Mouse (Mus musculus) CH12.LX (cell line): ENCODE results near the gene Ctsh. TPM values are rescaled to one million over a fixed set of nuclear protein-coding genes. Genes with fewer than 3 reads are reported as not detected.

Experiments
- DNase-seq: peaks from one replicate; pipeline ENCODE4 v3.0.0-alpha.2; 2013; ENCODE audit errors: extremely low read depth
- H3K27ac ChIP-seq: 2 replicates; pipeline ENCODE4 v1.5.1; 2012; ENCODE audit warnings: low read depth, mild to moderate bottlenecking, control low read depth, moderate library complexity; ENCODE audit not compliant: insufficient read depth
- H3K27me3 ChIP-seq: replicated peaks from 2 replicates; pipeline ENCODE3; 2012; ENCODE audit warnings: inconsistent platforms
- H3K36me3 ChIP-seq, 2 experiments: replicated peaks in 1 of 2; 2 replicates each; pipeline versions ENCODE3 to v1.6.1; 2012; ENCODE audit warnings: inconsistent platforms in 1 of 2, low read length in 1 of 2, mild to moderate bottlenecking in 1 of 2, mixed read lengths in 1 of 2, moderate library complexity in 1 of 2; ENCODE audit not compliant: control insufficient read depth in 1 of 2, insufficient read depth in 1 of 2
- H3K4me1 ChIP-seq, 2 experiments: 2 replicates each; pipeline ENCODE4 v1.6.1; 2012; ENCODE audit warnings: inconsistent platforms in 1 of 2, moderate library complexity in 1 of 2; ENCODE audit not compliant: insufficient read depth in 2 of 2, control insufficient read depth in 1 of 2
- H3K4me2 ChIP-seq: 2 replicates; pipeline ENCODE4 v1.6.1; 2012; ENCODE audit warnings: low read depth, mild to moderate bottlenecking, control low read depth; ENCODE audit not compliant: poor library complexity, insufficient read depth, severe bottlenecking
- H3K4me3 ChIP-seq, 3 experiments: fragments of 150-350 bp in 1 of 3; sonication (generic) in 1 of 3; replicated peaks in 1 of 3; 2 replicates each; pipeline versions ENCODE3 to v1.5.1; 2011 to 2012; ENCODE audit warnings: low read depth in 2 of 3, low read length in 2 of 3, mild to moderate bottlenecking in 2 of 3, moderate library complexity in 2 of 3, control low read depth in 1 of 3, improper control_type of control experiment in 1 of 3, inconsistent platforms in 1 of 3, mixed read lengths in 1 of 3; ENCODE audit not compliant: poor library complexity in 1 of 3
- H3K79me2 ChIP-seq: replicated peaks from 2 replicates; pipeline ENCODE4 v1.6.1; 2012; ENCODE audit warnings: mild to moderate bottlenecking, moderate library complexity; ENCODE audit not compliant: control insufficient read depth, poor library complexity, insufficient read depth, severe bottlenecking; ENCODE audit errors: extremely low read depth
- H3K9ac ChIP-seq: 2 replicates; pipeline ENCODE4 v1.6.1; 2012; ENCODE audit warnings: low read depth, mild to moderate bottlenecking, control low read depth, moderate library complexity; ENCODE audit not compliant: insufficient read depth
- H3K9me3 ChIP-seq: replicated peaks from 2 replicates; pipeline ENCODE3; 2012; ENCODE audit warnings: low read length, inconsistent platforms, mixed read lengths
- ELF1 ChIP-seq: IDR thresholded peaks from 2 replicates; pipeline ENCODE4 v1.6.1; 2014; ENCODE audit warnings: low read depth, mild to moderate bottlenecking, inconsistent platforms, low read length, improper control_type of control experiment
- EP300 ChIP-seq: IDR thresholded peaks from 2 replicates; pipeline ENCODE4 v1.6.1; 2011; ENCODE audit warnings: low read length, improper control_type of control experiment
- ETS1 ChIP-seq: conservative IDR thresholded peaks from 2 replicates; pipeline ENCODE4 v1.6.1; 2012; ENCODE audit warnings: low read depth, mild to moderate bottlenecking, inconsistent platforms, low read length, improper control_type of control experiment, moderate library complexity
- GABPA ChIP-seq: IDR thresholded peaks from 2 replicates; pipeline ENCODE4 v1.6.1; 2012; ENCODE audit warnings: low read depth, low read length, improper control_type of control experiment, inconsistent platforms; ENCODE audit not compliant: insufficient replicate concordance
- HCFC1 ChIP-seq: IDR thresholded peaks from 2 replicates; pipeline ENCODE4 v1.6.1; 2012; ENCODE audit warnings: low read depth, mild to moderate bottlenecking, inconsistent platforms, low read length, improper control_type of control experiment
- IRF4 ChIP-seq: IDR thresholded peaks from 2 replicates; pipeline ENCODE4 v1.6.1; 2014; ENCODE audit warnings: low read depth, mild to moderate bottlenecking, inconsistent platforms, low read length, improper control_type of control experiment
- JUN ChIP-seq: IDR thresholded peaks from 2 replicates; pipeline ENCODE4 v1.6.1; 2011; ENCODE audit warnings: low read depth, mild to moderate bottlenecking, low read length, improper control_type of control experiment, moderate library complexity; ENCODE audit not compliant: insufficient read depth
- JUND ChIP-seq: conservative IDR thresholded peaks from 2 replicates; pipeline ENCODE4 v1.6.1; 2011; ENCODE audit warnings: low read depth, low read length, improper control_type of control experiment
- MEF2A ChIP-seq: IDR thresholded peaks from 2 replicates; pipeline ENCODE4 v1.6.1; 2014; ENCODE audit warnings: low read depth, mild to moderate bottlenecking, inconsistent platforms, low read length, improper control_type of control experiment, borderline replicate concordance
- PAX5 ChIP-seq: IDR thresholded peaks from 2 replicates; pipeline ENCODE4 v1.6.1; 2012; ENCODE audit warnings: low read length, inconsistent platforms, mixed read lengths
- POLR2A ChIP-seq: IDR thresholded peaks from 2 replicates; pipeline ENCODE4 v1.6.1; 2011; ENCODE audit warnings: low read depth, mild to moderate bottlenecking, improper control_type of control experiment, low read length
- POLR2AphosphoS2 ChIP-seq: IDR thresholded peaks from 2 replicates; pipeline ENCODE4 v1.6.1; 2011; ENCODE audit warnings: low read depth, low read length, improper control_type of control experiment
- RAD21 ChIP-seq: IDR thresholded peaks from 2 replicates; pipeline ENCODE4 v1.6.1; 2011; ENCODE audit warnings: low read depth, mild to moderate bottlenecking, low read length, improper control_type of control experiment, moderate library complexity
- SIN3A ChIP-seq: IDR thresholded peaks from 2 replicates; pipeline ENCODE4 v1.6.1; 2012; ENCODE audit warnings: low read length, improper control_type of control experiment, inconsistent platforms
- TBP ChIP-seq: conservative IDR thresholded peaks from 2 replicates; pipeline ENCODE4 v1.6.1; 2011; ENCODE audit warnings: low read depth, low read length, improper control_type of control experiment
- TCF12 ChIP-seq: IDR thresholded peaks from 2 replicates; pipeline ENCODE4 v1.6.1; 2014; ENCODE audit warnings: low read depth, mild to moderate bottlenecking, inconsistent platforms, low read length, improper control_type of control experiment
- USF2 ChIP-seq: conservative IDR thresholded peaks from 2 replicates; pipeline ENCODE4 v1.6.1; 2011; ENCODE audit warnings: low read depth, low read length, improper control_type of control experiment
- ZC3H11A ChIP-seq: IDR thresholded peaks from 2 replicates; pipeline ENCODE4 v1.6.1; 2012; ENCODE audit warnings: low read depth, mild to moderate bottlenecking, inconsistent platforms, low read length, improper control_type of control experiment
- ZKSCAN1 ChIP-seq: IDR thresholded peaks from 2 replicates; pipeline ENCODE4 v1.6.1; 2012; ENCODE audit warnings: low read depth, inconsistent platforms, low read length, improper control_type of control experiment, borderline replicate concordance
- ZMIZ1 ChIP-seq: IDR thresholded peaks from 2 replicates; pipeline ENCODE4 v1.6.1; 2012; ENCODE audit warnings: low read depth, mild to moderate bottlenecking, inconsistent platforms, low read length, improper control_type of control experiment
- ZNF384 ChIP-seq: IDR thresholded peaks from 2 replicates; pipeline ENCODE4 v1.6.1; 2012; ENCODE audit warnings: low read depth, low read length, improper control_type of control experiment, inconsistent platforms
- dilution Hi-C: fragments of 300-500 bp; cut with MboI; formaldehyde crosslinking; loops from 2 replicates; pipeline ENCODE4 v1.14.3; 2020; ENCODE audit warnings: low sequenced_read_pairs; ENCODE audit not compliant: extremely low pct_unique_long_range_greater_than_20kb, extremely low pct_ligation_motif_present
- in situ Hi-C: fragments of 300-500 bp; cut with MboI; formaldehyde crosslinking; loops from 3 replicates; pipeline ENCODE4 v1.14.3; 2019; ENCODE audit warnings: low sequenced_read_pairs, low pct_ligation_motif_present, low pct_unique_long_range_greater_than_20kb, mixed read lengths
- polyA plus RNA-seq: library from polyadenylated mRNA; unstranded; fragments of >175 nt; gene quantifications from 2 replicates; pipeline ENCODE4 v1.2.1, GENCODE M21; 2012; ENCODE audit warnings: low read depth; ENCODE audit not compliant: insufficient read length
- total RNA-seq, 2 experiments: library from RNA; depleted of rRNA; stranded (reverse); fragments of 300-350 nt in 1 of 2; fragments of >200 nt in 1 of 2; gene quantifications; 2 replicates each; pipeline ENCODE4 v1.2.3; 2012 to 2014

Gene Ctsh
- total and polyA plus RNA-seq, 3 experiments = 133 to 316 (median 256) TPM

DNA sequence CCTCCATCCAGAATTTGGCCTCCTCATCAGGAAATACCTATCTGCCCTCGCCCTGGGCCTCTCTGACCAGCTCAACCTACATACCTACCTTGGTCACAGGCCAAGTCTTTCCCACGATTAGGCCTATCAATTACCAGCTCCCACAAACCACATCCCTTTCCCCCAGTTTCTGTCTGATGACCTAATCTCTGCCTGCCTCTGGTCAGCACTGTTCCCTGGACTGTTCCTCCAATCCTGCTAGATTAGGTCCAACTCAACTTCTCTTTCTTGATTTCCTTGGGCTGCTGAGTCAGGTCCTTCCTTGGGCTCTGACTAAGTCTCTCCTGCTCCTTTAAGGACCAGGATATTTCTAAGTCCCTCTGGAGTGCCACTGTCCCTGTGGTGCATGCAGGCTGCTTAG is 13.4 kb downstream of the Ctsh start:
- no peak overlapping the region for H3K27ac ChIP-seq
- dilution Hi-C loops (no loop called here), in situ Hi-C loops (loop anchor here (5.0 kb wide), 2 partner anchors 90 to 240 kb away; no protein-coding TSS in a partner anchor)
- H3K79me2 ChIP-seq = no peaks in the 10 kb centered on the region; the same call in 1 of the 2 replicates
- H3K27me3 ChIP-seq = no peaks in the 10 kb centered on the region
- H3K4me1 ChIP-seq = peaks cover 15 to 74% of the 10 kb centered on the region in 2 experiments
- H3K4me3 ChIP-seq = no peak overlapping the region
- H3K9me3 ChIP-seq = no peaks in the 10 kb centered on the region
- no peak overlapping the region for H3K9ac ChIP-seq
- H3K36me3 ChIP-seq = peaks cover 83 to 98% of the 10 kb centered on the region in 2 experiments
- no peak overlapping the region for H3K4me2 ChIP-seq
- DNase-seq = no peak
- TF ChIP-seq ZMIZ1 = no peak

DNA sequence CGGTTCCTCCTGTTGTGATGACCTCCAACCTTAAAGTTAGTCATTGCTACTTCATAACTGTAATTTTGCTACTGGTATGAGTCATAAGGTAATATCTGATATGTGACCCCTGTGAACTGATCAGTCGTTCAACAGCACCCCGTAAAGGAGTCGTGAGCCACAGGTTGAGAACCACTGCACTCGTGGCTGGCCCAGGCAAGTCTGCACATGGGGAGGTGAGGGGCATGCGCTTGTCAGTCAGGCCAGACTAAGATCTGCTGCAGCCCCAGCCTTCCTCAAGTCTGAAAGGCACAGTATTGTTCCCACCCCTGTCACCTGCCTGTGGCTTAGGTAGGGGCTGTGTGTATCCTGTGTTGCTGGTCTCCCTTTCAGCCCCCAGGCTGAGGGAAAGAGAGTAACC is 14.8 kb downstream of the Ctsh start:
- H3K27me3 ChIP-seq = no peaks in the 10 kb centered on the region

DNA sequence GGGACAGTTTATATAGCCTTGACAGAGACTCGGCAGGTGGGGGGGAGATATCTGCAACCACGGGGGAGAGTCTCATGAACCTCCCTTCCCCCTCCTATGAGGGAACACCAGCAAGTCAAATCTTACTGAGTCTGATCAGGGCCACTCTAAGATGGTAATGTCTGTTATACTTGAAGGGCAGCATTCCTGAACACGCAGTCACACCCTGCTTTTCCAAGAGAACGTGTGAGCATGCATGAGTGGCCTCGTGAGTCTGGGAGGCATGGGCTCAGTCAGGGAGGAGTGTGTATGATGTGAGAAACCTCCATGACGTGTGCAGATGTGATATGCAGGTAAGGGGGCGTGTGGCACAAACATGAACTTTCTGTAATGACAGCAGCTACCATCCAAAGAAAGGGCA is 15.5 kb downstream of the Ctsh start:
- Histone ChIP-seq H3K9me3 (no peaks in the 10 kb centered on the region), H3K9ac (no peak overlapping the region), H3K4me2 (no peak overlapping the region), H3K4me1 (peaks cover 3 to 53% of the 10 kb centered on the region in 2 experiments; a peak in 3 of 4 replicates), H3K79me2 (no peaks in the 10 kb centered on the region), H3K27me3 (no peaks in the 10 kb centered on the region), H3K27ac (no peak overlapping the region), H3K4me3 (no peak overlapping the region), H3K36me3 (peaks cover 84 to 95% of the 10 kb centered on the region in 2 experiments)
- dilution Hi-C loops (no loop called here), in situ Hi-C loops (loop anchor here (5.0 kb wide), 2 partner anchors 92 to 242 kb away; no protein-coding TSS in a partner anchor)
- no peak for DNase-seq
- TF ChIP-seq USF2 (no peak), IRF4 (no peak), ZKSCAN1 (no peak), ELF1 (no peak), EP300 (no peak), ZC3H11A (no peak), SIN3A (no peak), ZNF384 (no peak)

More for the DNA sequence above, 14.8 kb downstream of the Ctsh start:
- dilution Hi-C loops = no loop called here
- H3K4me2 ChIP-seq = no peak overlapping the region
- in situ Hi-C loops = loop anchor here (5.0 kb wide), 2 partner anchors 91 to 241 kb away; no protein-coding TSS in a partner anchor
- H3K4me3 ChIP-seq = no peak overlapping the region
- no peak for DNase-seq
- H3K27ac ChIP-seq = no peak overlapping the region
- H3K4me1 ChIP-seq = peaks cover 9 to 60% of the 10 kb centered on the region in 2 experiments
- H3K9ac ChIP-seq = no peak overlapping the region
- H3K79me2 ChIP-seq = no peaks in the 10 kb centered on the region
- peaks cover 87 to 97% of the 10 kb centered on the region in 2 experiments for H3K36me3 ChIP-seq
- TF ChIP-seq POLR2AphosphoS2 (no peak), POLR2A (no peak), ETS1 (no peak), RAD21 (no peak), GABPA (no peak), JUND (no peak), PAX5 (no peak), JUN (no peak), TCF12 (no peak), MEF2A (no peak), TBP (no peak), HCFC1 (no peak), ELF1 (no peak)
- no peaks in the 10 kb centered on the region for H3K9me3 ChIP-seq
